Mouse (Mus musculus): Measurements from ENCODE around the gene Plek2.

DNA sequence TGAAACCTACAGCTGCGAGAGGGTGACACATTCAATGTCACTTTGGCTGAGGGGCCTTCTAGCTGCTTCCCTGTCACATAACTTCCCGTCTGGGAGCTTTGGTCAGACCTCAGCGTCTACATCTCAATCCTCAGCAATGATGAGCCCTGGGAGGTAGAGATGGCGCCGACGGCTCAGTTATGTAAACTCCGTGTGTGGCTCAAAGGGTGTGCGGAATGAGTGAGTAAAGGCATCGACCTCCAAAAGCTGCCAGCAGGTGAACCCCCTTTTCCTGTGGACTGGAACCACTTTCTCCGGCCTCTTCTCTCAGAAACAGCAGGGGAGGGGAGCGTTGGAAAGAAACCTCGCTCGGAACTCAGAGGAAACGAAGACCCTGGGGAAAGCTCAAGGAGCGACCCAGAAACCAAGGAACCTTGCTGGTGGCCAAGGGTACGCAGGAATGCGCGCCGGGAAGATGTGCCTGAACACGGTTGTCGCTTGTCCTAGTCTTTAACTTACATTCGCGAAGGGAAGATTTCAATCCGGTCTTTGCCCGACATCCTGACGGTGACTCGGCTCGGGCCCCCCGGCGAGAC is 45.8 kb downstream of the Plek2 start:
- TF ChIP-seq CTCF (IDR thresholded peaks at IDR 0.05; ENCODE audit: low read depth): no peak
- TF ChIP-seq EP300 (IDR thresholded peaks at IDR 0.05; ENCODE audit: low read depth): no peak

Data from heart, postnatal 0 days (tissue).